ENCODE assay signal across 8 mouse cellular contexts in the genomic region with DNA sequence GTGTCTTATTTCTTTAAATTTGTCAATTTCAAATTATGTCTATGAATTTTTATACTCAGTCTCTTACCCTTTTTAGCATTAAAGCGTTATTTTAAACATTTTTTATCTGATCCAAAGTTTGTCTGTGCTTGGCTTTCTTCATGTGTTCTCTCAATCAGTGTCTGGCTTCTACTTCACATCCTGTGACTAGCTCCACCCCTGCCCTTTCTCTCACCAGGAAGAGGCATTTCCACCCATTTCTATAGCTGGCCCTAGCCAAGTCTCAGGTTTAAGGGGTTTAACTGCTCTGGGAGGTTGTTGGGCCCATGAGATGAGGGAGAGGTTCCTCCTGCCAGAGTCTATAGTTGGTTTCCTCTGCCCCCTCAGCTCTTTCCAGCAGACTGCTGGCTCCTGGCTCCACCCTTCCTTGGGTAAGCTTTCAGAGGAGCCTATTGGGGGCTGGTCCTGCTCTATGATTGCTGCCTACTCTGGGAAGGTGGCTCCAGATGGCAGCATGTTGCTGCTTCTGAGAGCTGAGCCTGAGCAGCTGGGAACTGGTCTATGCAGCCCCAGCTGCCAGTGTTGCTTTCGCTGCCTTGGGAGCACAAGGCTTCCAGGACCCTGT. TPM values are rescaled to one million over a fixed set of nuclear protein-coding genes. Genes with fewer than 3 reads are reported as not detected.
A peak's percentile ranks its signal among the peaks of the same experiment; 100 is the strongest.
DNase-seq lines count a peak whose midpoint lies in the region; ATAC-seq lines count a peak whose summit lies in the region.

No protein-coding gene starts in this region.

- H3K4me1 ChIP-seq in embryonic facial prominence, embryonic 10.5 days, result peaks cover 6% of the 10 kb centered on the region
- peaks cover 19% of the 10 kb centered on the region for H3K4me1 ChIP-seq in heart, embryonic 13.5 days
- H3K4me1 ChIP-seq in neural tube, embryonic 15.5 days, result peaks cover 6% of the 10 kb centered on the region

- peak; percentile 42; the same call in 1 of the 2 replicates for ATAC-seq in heart, embryonic 13.5 days (ENCODE audit: extremely low read depth, insufficient number of reproducible peaks, low FRiP score, low TSS enrichment)
- ATAC-seq in neural tube, embryonic 15.5 days (ENCODE audit: low FRiP score), result no peak

- no peaks in the 10 kb centered on the region for H3K9me3 ChIP-seq in embryonic facial prominence, embryonic 10.5 days
- no peaks in the 10 kb centered on the region for H3K9me3 ChIP-seq in heart, embryonic 13.5 days
- H3K9me3 ChIP-seq in neural tube, embryonic 15.5 days (replicated peaks), result no peaks in the 10 kb centered on the region

- DNase-seq in embryo, embryonic 10 days (ENCODE audit: low spot score), result peak; percentile 12
- DNase-seq in embryo, embryonic 9.5 days (ENCODE audit: extremely low spot score), result no peak
- DNase-seq in embryonic facial prominence, embryonic 10.5 days (ENCODE audit: low spot score), result no peak
- peak; percentile 48 for DNase-seq in layer of hippocampus, adult 9-10 months (ENCODE audit: low spot score)
- DNase-seq in lung, adult 18-20 months, result peak; percentile 36 to 39
- DNase-seq in urinary bladder, postnatal 25 days (ENCODE audit: low spot score), result no peak

- H3K27me3 ChIP-seq in embryonic facial prominence, embryonic 10.5 days (replicated peaks; ENCODE audit: low read depth, poor library complexity, severe bottlenecking), result no peaks in the 10 kb centered on the region
- H3K27me3 ChIP-seq in heart, embryonic 13.5 days (replicated peaks), result no peaks in the 10 kb centered on the region
- H3K27me3 ChIP-seq in neural tube, embryonic 15.5 days (replicated peaks), result no peaks in the 10 kb centered on the region

- peak overlapping the region; percentile 1; the same call in 1 of the 2 replicates for H3K4me3 ChIP-seq in embryonic facial prominence, embryonic 10.5 days
- no peak overlapping the region for H3K4me3 ChIP-seq in heart, embryonic 13.5 days
- no peak overlapping the region for H3K4me3 ChIP-seq in neural tube, embryonic 15.5 days (replicated peaks)

- 90% methylated on average over 2 of the region's 2 CpGs for WGBS in embryonic facial prominence, embryonic 10.5 days
- WGBS in heart, embryonic 13.5 days, result 72% methylated on average over 2 of the region's 2 CpGs
- WGBS in neural tube, embryonic 15.5 days, result 84% methylated on average over 2 of the region's 2 CpGs

- peak overlapping the region; percentile 58 for H3K9ac ChIP-seq in heart, embryonic 13.5 days
- no peak overlapping the region for H3K9ac ChIP-seq in neural tube, embryonic 15.5 days (replicated peaks)

- H3K4me2 ChIP-seq in heart, embryonic 13.5 days, result peak overlapping the region; percentile 12
- H3K4me2 ChIP-seq in neural tube, embryonic 15.5 days, result no peak overlapping the region

- H3K27ac ChIP-seq in embryonic facial prominence, embryonic 10.5 days (replicated peaks), result peak overlapping the region; percentile 45; the same call in 1 of the 2 replicates
- peak overlapping the region; percentile 49 for H3K27ac ChIP-seq in heart, embryonic 13.5 days (replicated peaks)
- peak overlapping the region; percentile 64 for H3K27ac ChIP-seq in neural tube, embryonic 15.5 days (replicated peaks)

- peaks cover 30% of the 10 kb centered on the region for H3K36me3 ChIP-seq in embryonic facial prominence, embryonic 10.5 days (replicated peaks)
- peaks cover 22% of the 10 kb centered on the region for H3K36me3 ChIP-seq in heart, embryonic 13.5 days
- no peaks in the 10 kb centered on the region for H3K36me3 ChIP-seq in neural tube, embryonic 15.5 days

RNA-seq across cellular contexts. Expression of a gene that starts 17.3 kb away (rescaled TPM):
- polyA plus RNA-seq in embryonic facial prominence, embryonic 10.5 days (2016; fragmentation: Nextera tagmentation; extraction: Ambion mirVana), result 93.3 and 93.4 TPM in 2 replicates
- polyA plus RNA-seq in heart, embryonic 13.5 days (2015; fragmentation: Nextera tagmentation; extraction: Ambion mirVana), result 77.4 and 79.8 TPM in 2 replicates
- polyA plus RNA-seq in neural tube, embryonic 15.5 days (2015; fragmentation: Nextera tagmentation; extraction: Ambion mirVana), result 242 and 263 TPM in 2 replicates

RNA-seq across cellular contexts. Expression of a gene that starts 40.6 kb away (rescaled TPM):
- 173 and 174 TPM in 2 replicates for polyA plus RNA-seq in embryonic facial prominence, embryonic 10.5 days (2016; fragmentation: Nextera tagmentation; extraction: Ambion mirVana)
- 109 and 118 TPM in 2 replicates for polyA plus RNA-seq in heart, embryonic 13.5 days (2015; fragmentation: Nextera tagmentation; extraction: Ambion mirVana)
- 112 and 113 TPM in 2 replicates for polyA plus RNA-seq in neural tube, embryonic 15.5 days (2015; fragmentation: Nextera tagmentation; extraction: Ambion mirVana)

RNA-seq across cellular contexts. Expression of a gene that starts 44.5 kb away (rescaled TPM):
- polyA plus RNA-seq in embryonic facial prominence, embryonic 10.5 days (2016; fragmentation: Nextera tagmentation; extraction: Ambion mirVana), result 0.11 and 0.16 TPM in 2 replicates
- 0.11 and 0.27 TPM in 2 replicates for polyA plus RNA-seq in heart, embryonic 13.5 days (2015; fragmentation: Nextera tagmentation; extraction: Ambion mirVana)
- polyA plus RNA-seq in neural tube, embryonic 15.5 days (2015; fragmentation: Nextera tagmentation; extraction: Ambion mirVana), result 0.12 and 0.13 TPM in 2 replicates

RNA-seq across cellular contexts. Expression of a gene that starts 47.1 kb away (rescaled TPM):
- 41.1 and 41.3 TPM in 2 replicates for polyA plus RNA-seq in embryonic facial prominence, embryonic 10.5 days (2016; fragmentation: Nextera tagmentation; extraction: Ambion mirVana)
- polyA plus RNA-seq in heart, embryonic 13.5 days (2015; fragmentation: Nextera tagmentation; extraction: Ambion mirVana), result 63.8 and 64.0 TPM in 2 replicates
- polyA plus RNA-seq in neural tube, embryonic 15.5 days (2015; fragmentation: Nextera tagmentation; extraction: Ambion mirVana), result 65.6 and 66.7 TPM in 2 replicates

RNA-seq across cellular contexts. Expression of a gene that starts 54.1 kb away (rescaled TPM):
- polyA plus RNA-seq in embryonic facial prominence, embryonic 10.5 days (2016; fragmentation: Nextera tagmentation; extraction: Ambion mirVana), result 77.2 and 82.6 TPM in 2 replicates
- polyA plus RNA-seq in heart, embryonic 13.5 days (2015; fragmentation: Nextera tagmentation; extraction: Ambion mirVana), result 40.1 and 44.4 TPM in 2 replicates
- 58.2 and 61.1 TPM in 2 replicates for polyA plus RNA-seq in neural tube, embryonic 15.5 days (2015; fragmentation: Nextera tagmentation; extraction: Ambion mirVana)

Comparison
In these comparisons a context has a peak if more than half of its experiments do, and no peak if none do; other contexts are left out.
1. DNase-seq: peak in embryo, embryonic 10 days (single experiment), layer of hippocampus, adult 9-10 months (single experiment) and lung, adult 18-20 months (2 of 2); none in embryo, embryonic 9.5 days (single experiment), embryonic facial prominence, embryonic 10.5 days (single experiment) and urinary bladder, postnatal 25 days (single experiment).
2. Peak in every context shown above with its lines, with median percentiles within 50 percentile points of each other: H3K27ac ChIP-seq.